Mouse (Mus musculus): ENCODE measurements at regions not wholly inside any gene's neighbourhood (a gene's known extent, or its start where the extent isn't known, plus 50 kb on each side); places are given as distances from the start of the nearest gene placed in this dataset.

- DNase-seq, result no peak
Measured at GRCm38 (mm10) chr14:80789131-80789530, 805.2 kb downstream of the Olfm4 start.

GRCm38 (mm10) chr14:80799370-80799959 lies 815.6 kb downstream of the Olfm4 start:
- DNase-seq, result no peak

- no peak for DNase-seq
Measured at GRCm38 (mm10) chr14:80830476-80830875, 846.6 kb downstream of the Olfm4 start.

- DNase-seq, result no peak
Measured at GRCm38 (mm10) chr14:80844550-80844949, 860.7 kb downstream of the Olfm4 start.

GRCm38 (mm10) chr14:80845576-80846269 lies 861.8 kb downstream of the Olfm4 start:
- peak; percentile 87 for DNase-seq

GRCm38 (mm10) chr14:80846420-80847083 lies 862.7 kb downstream of the Olfm4 start:
- no peak for DNase-seq
